Mouse (Mus musculus) forelimb bud, embryonic 11.5 days (tissue): Measurements from ENCODE around the gene Gpr83.

Source experiments
- DNase-seq: peaks from one replicate; pipeline ENCODE4 v3.0.0-alpha.2; 2012; ENCODE audit warnings: low read depth, low spot score

Gene Gpr83

GRCm38 (mm10) chr9:14859868-14860639 is at the start of gene Gpr83:
TSS of gene Gpr83 (plus strand) at chr9:14860210.
- peak; percentile 55 for DNase-seq

- DNase-seq, result no peak
Measured at GRCm38 (mm10) chr9:14821396-14821795, 38.6 kb upstream of the Gpr83 start.

- DNase-seq, result no peak
Measured at GRCm38 (mm10) chr9:14824840-14825239, 35.2 kb upstream of the Gpr83 start.

GRCm38 (mm10) chr9:14827875-14828274 is 32.1 kb upstream of the Gpr83 start:
- no peak for DNase-seq

- DNase-seq, result no peak
Measured at GRCm38 (mm10) chr9:14832046-14832445, 28.0 kb upstream of the Gpr83 start.

- DNase-seq, result no peak
Measured at GRCm38 (mm10) chr9:14835335-14836075, 24.5 kb upstream of the Gpr83 start.

GRCm38 (mm10) chr9:14839527-14839926 is 20.5 kb upstream of the Gpr83 start:
- no peak for DNase-seq

GRCm38 (mm10) chr9:14839970-14840369 is 20.0 kb upstream of the Gpr83 start:
- DNase-seq, result no peak

GRCm38 (mm10) chr9:14841878-14842761 is 17.9 kb upstream of the Gpr83 start:
- DNase-seq, result peak; percentile 25

- DNase-seq, result no peak
Measured at GRCm38 (mm10) chr9:14843311-14843857, 16.6 kb upstream of the Gpr83 start.

GRCm38 (mm10) chr9:14843901-14844300 is 16.1 kb upstream of the Gpr83 start:
- no peak for DNase-seq

- DNase-seq, result no peak
Measured at GRCm38 (mm10) chr9:14846428-14846827, 13.6 kb upstream of the Gpr83 start.

GRCm38 (mm10) chr9:14848267-14848935 is 11.6 kb upstream of the Gpr83 start:
- no peak for DNase-seq

GRCm38 (mm10) chr9:14854585-14854984 is 5.4 kb upstream of the Gpr83 start:
- no peak for DNase-seq

GRCm38 (mm10) chr9:14856922-14857654 is 2.9 kb upstream of the Gpr83 start:
- no peak for DNase-seq

- DNase-seq, result no peak
Measured at GRCm38 (mm10) chr9:14858170-14858706, 1.8 kb upstream of the Gpr83 start.

- no peak for DNase-seq
Measured at GRCm38 (mm10) chr9:14858782-14859181, 1.2 kb upstream of the Gpr83 start.

- no peak for DNase-seq
Measured at GRCm38 (mm10) chr9:14863126-14863525, 3.1 kb downstream of the Gpr83 start.

- no peak for DNase-seq
Measured at GRCm38 (mm10) chr9:14864726-14865125, 4.7 kb downstream of the Gpr83 start.

GRCm38 (mm10) chr9:14866957-14867356 is 6.9 kb downstream of the Gpr83 start:
- peak; percentile 37 for DNase-seq
